Mouse (Mus musculus): ENCODE measurements around the gene Gm1110.
"Not testable (repeated sequence)": the region's sequence is repeated elsewhere in the genome, so short reads cannot be mapped to it uniquely, and the experiment has no call there.

DNA sequence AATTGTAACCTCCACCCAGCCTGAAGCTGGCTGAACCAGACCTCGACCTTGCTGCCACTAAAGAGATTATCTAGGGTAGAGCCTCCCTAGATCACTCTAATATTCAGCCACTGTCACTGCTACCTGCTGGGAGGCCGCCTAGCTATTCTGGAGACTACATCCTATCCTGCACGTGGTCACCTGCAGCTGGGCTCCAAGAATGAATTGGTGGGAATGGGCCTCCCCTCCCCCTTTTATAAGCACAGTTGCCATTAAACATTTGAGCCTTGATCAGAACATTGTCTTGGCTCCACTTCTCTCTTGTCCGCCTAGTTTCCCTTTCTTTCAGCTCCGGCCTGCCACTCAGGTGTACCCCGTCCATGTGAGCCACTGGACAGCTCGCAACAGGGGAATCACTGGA, 53.1 kb downstream of the Gm1110 start:
- TF ChIP-seq CTCF (IDR thresholded peaks at IDR 0.05; ENCODE audit: low read depth, low read length); GATA1 (IDR thresholded peaks at IDR 0.05; ENCODE audit: borderline replicate concordance, low read length); GATA2 (IDR thresholded peaks at IDR 0.05; ENCODE audit: borderline replicate concordance, low read depth, low read length): not testable (repeated sequence)

All from G1E (cell line).